Mouse (Mus musculus): ENCODE results near the gene Leo1.

- no peak for TF ChIP-seq CTCF (conservative IDR thresholded peaks at IDR 0.05 in 1 of 2, IDR thresholded peaks at IDR 0.05 in 1 of 2; ENCODE audit: low read depth in 2 of 2, low read length in 2 of 2)
- no peak for TF ChIP-seq JUND (conservative IDR thresholded peaks at IDR 0.05; ENCODE audit: low read depth, low read length)
Measured at GRCm38 (mm10) chr9:75400639-75401038, 40.7 kb upstream of the Leo1 start.
